Mouse (Mus musculus) heart, adult 18-20 months (tissue): ENCODE data around the gene Cyp17a1. TPM values are rescaled to one million over a fixed set of nuclear protein-coding genes. Genes with fewer than 3 reads are reported as not detected.

Experiments
- DNase-seq, 2 experiments: peaks; one replicate each; pipeline ENCODE4 v3.0.0; 2021 to 2022; ENCODE audit warnings: mixed read lengths in 1 of 2
- long read RNA-seq, 2 experiments: library from polyadenylated mRNA; stranded (forward); transcript quantifications; one replicate each; pipeline ENCODE4 v2.0.0; 2021
- total RNA-seq, 2 experiments: library from RNA; stranded (reverse); gene quantifications; 2 replicates each; pipeline ENCODE4 v1.2.3; 2021

The Cyp17a1 gene
- total RNA-seq: not detected
- long read RNA-seq, experiment 1: 0 reads
- long read RNA-seq, experiment 2: 0 reads

- peak; percentile 30 to 51 for DNase-seq
Observed at GRCm38 (mm10) chr19:46672766-46673418, at the start of gene Cyp17a1. Gene Cyp17a1, minus strand, starts transcription at chr19:46673172.

- DNase-seq: no peak
Observed at GRCm38 (mm10) chr19:46718150-46718549, 45.2 kb upstream of the Cyp17a1 start.

GRCm38 (mm10) chr19:46715016-46715415 lies 42.0 kb upstream of the Cyp17a1 start:
- no peak for DNase-seq

DNA sequence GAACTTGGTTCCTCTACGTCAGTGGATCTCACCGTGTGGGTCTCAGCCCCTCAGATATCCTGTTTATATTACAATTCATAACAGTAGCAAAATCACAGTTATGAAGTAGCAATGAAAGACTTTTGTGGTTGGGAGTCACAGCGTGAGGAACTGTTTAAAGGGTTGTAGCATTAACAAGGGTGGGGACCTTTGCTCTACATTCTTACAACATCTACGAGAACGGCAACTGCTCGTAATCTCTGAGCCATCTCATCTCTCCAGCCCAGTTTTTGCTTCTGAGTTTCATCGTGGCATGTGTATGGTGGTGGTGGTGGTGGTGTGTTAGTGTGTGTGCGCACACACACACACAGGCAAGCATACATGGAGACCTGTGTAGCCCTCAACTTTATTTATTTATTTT lies 41.3 kb upstream of the Cyp17a1 start:
- no peak for DNase-seq

GRCm38 (mm10) chr19:46710614-46711013 lies 37.6 kb upstream of the Cyp17a1 start:
- no peak for DNase-seq

GRCm38 (mm10) chr19:46707296-46708151 lies 34.6 kb upstream of the Cyp17a1 start, which contains the start of gene As3mt:
Gene As3mt, plus strand, starts transcription at chr19:46707458.
- peak; percentile 84 to 88 for DNase-seq

DNA sequence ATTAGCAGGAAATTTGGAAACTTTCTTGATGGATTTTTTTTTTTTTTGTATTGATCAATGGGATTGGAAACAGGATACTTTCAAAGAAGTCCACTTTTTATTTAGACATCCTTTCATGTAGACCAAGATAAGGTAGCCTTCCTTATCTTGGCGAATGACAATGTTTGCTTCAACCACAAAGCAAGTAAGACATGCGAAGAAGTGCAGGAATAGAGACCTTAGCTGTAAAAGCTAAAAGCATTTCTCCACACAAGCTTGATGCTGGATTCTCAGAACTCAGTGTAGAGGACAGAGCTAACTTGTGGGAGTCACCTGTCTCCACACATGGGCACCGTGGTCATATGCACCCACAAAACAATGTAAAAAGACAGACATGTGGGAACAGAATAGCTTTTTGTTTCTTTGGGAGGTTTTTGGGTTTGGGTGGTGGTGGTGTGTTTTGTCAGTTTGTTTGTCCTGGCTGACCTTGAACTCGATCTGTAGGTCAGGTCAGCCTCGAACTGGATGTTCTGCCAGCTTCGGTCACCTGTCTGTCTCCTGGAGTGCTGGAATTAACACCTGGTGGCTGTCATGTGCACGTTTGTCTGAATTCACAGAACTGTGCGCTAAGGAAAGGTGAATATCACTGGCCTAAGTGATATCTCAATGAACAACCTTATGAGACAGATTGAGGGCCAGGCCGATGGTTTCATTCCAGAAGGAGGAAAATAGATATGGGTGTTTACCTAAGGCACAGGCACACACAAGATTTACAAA lies 33.7 kb upstream of the Cyp17a1 start:
- DNase-seq: no peak

DNA sequence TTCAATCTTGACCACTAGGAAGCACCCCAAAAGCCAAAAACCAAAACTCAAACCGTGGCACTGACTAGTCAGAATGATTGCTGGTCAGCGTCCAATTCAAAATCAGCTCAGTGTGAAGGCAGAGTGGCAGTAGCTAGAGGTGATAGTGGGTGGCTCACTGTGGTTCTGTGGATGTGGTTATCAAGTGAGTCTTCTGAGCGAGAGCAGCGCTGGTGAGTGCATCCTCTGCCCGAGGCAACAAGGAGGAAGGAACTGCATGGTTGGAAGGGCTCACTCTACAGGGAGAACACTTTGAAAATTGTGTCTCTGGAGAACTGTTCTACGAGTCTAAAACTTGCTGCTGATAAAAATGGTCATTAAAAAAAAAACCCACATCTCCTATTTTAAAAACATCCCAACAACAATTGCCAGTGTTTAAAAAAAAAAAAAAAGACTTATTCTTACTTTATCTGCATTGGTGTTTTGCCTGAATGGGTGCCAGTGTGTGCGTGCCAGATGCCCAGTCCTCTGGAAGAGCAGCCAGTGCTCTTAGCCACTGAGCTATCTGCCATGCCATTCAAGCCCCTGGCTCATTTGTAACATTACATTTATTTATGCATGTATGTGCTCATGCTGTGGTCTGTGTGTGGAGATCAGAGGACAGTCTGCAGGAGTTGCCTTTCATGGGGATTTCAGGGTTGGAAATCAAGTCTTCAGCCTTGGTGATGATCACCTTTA lies 33.0 kb upstream of the Cyp17a1 start:
- peak in 1 of 2 experiments; percentile 18 for DNase-seq

- no peak for DNase-seq
Observed at GRCm38 (mm10) chr19:46701156-46701555, 28.2 kb upstream of the Cyp17a1 start.

GRCm38 (mm10) chr19:46699011-46699481 lies 26.1 kb upstream of the Cyp17a1 start:
- no peak for DNase-seq

DNA sequence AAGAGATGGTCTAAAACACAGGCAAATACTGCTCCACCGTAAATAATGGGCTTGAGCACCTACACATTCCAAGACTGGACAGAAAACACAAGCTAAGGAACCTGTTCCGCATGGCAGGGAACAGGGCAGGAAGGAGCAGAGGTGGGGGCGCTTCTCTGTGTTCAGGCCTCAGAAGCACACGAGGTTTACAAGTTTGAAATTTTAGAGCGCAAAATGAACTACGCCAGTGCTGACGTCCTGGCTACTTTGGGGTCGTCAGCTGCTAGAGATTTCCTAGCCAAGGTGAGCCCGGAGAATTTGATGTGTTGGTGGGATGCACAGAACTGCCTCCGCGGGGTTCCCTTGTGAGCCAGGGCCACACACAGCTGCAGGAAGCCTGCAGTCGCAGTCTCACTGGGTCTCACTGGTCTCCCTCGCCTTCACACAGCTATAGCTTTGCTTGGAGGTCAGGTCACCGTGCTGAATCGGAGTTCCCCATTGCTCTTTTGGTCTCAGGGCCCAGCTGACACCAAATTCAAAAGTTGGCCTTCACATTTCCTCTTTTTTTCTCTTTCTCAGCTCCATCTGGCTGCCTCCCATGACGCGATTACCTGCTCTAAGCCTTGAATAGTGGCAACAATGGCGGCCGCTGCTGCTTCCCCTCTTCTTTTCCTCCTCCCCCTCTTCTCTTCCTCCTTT lies 25.0 kb upstream of the Cyp17a1 start:
- no peak for DNase-seq

DNA sequence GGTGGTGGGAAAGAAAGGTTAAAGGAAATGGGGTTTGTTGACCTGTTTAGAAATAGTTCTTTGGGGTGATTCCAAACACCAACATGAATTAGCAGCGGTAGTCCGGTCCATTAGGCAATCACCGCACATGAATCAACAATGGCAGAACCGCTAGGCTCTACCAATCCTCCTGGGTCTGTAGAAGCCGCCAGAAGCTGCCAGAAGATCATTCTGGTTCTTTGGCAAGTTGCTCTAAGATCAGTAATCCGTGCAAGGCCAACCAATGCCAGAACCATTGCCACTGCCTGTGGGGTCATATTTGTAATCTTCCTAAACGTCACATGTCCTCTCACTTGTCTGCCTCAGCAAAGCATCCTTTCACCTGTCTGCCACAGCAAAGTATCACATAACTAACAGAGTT lies 24.0 kb upstream of the Cyp17a1 start:
- no peak for DNase-seq

- DNase-seq: no peak
Observed at GRCm38 (mm10) chr19:46696482-46696881, 23.5 kb upstream of the Cyp17a1 start.

GRCm38 (mm10) chr19:46693146-46693545 lies 20.2 kb upstream of the Cyp17a1 start:
- no peak for DNase-seq

GRCm38 (mm10) chr19:46691078-46691477 lies 18.1 kb upstream of the Cyp17a1 start:
- DNase-seq: no peak

- DNase-seq: no peak
Observed at GRCm38 (mm10) chr19:46690387-46690786, 17.4 kb upstream of the Cyp17a1 start.

DNA sequence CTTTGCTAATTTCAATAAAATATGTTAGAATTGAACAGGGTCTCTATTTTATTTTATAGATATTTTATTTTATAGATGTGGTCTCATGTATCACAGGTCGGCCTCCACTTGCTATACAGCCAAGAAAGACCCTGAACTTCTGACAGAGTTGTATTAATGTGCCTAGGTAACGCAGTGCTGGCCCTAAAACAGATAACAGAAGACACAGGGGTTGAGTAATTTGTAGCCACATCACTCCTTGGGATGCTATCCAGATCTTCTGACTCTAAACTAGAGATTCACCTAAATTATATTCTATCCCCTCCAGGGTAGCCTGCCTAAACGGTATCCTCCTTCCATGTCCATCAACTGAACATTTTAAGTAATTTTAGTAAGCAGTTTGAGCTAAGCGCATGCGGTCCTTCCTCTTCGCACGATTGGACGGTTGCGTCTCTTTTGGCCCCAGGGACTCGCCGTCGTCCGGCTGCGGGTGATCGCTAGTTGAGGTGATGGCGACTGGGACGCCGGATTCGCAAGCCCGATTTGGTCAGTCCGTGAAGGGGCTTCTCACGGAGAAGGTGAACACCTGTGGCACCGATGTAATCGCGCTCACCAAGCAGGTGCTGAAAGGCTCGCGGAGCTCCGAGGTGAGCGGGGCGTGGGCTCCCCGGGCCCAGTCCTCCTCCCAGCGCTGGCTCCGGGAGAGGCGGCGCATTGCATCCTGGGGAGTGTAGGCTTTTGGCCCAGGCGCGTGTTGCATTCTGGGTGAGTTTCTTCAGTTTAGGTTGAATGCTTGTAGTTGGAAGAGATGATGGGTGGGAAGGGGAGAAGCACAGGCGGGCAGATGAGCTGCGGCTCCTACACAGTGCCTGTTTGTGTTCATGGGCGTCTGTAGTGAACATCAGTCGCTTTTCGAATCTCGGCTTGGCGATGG lies 16.7 kb upstream of the Cyp17a1 start, which contains the start of gene Borcs7:
Gene Borcs7, plus strand, starts transcription at position 447 of the 913 bp plus-strand sequence.
- peak; percentile 94 to 96 for DNase-seq

DNA sequence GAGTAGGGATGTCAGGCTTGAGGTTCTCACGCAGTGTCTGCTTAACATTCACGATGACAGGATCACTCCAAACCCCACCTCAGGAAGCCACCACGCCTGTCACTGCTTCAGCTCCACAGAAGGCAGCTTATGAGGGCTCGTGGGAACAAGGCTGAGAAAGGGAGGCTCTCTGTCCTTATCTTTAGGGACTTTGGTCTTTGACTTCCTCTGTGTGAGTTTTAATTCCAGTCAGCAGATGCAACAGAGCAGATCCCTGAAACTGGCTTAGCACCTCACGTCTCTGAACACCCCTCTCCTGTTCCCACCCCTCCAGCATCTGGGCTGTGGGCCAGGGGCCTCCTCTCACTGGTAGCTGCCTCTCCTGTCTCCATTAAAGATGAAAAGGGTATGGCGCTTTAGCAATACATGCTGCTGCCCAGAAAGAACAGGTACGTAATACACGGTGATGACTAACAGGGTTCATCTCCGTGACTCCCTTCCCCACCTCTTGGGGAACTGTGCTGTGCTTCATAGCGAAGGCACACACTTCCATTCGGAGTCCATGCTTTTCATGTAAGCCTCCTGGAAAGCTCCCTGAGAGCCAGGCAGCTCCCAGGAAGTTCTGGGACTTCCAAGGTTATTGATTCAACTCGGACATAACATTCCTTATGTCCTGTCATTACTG lies 6.9 kb upstream of the Cyp17a1 start:
- DNase-seq: no peak

GRCm38 (mm10) chr19:46675641-46676040 lies 2.7 kb upstream of the Cyp17a1 start:
- DNase-seq: no peak
